Comparison of ENCODE assay signal across 9 mouse cellular contexts in genomic region chr14:11551892-11552291, GRCm38 (mm10). TPM values are rescaled to one million over a fixed set of nuclear protein-coding genes. Genes with fewer than 3 reads are reported as not detected.
A peak's percentile ranks its signal among the peaks of the same experiment; 100 is the strongest.
DNase-seq lines count a peak whose midpoint lies in the region; ATAC-seq lines count a peak whose summit lies in the region.
"Had no signal": no experiment of that assay in that cellular context is flagged by ENCODE, and none has a peak within 500 bp of the region (broad histone marks: within the 10 kb centered on the region; RNA-seq: fewer than 3 reads in every experiment).

No protein-coding gene starts in this region.

- ATAC-seq in hindbrain, embryonic 13.5 days (ENCODE audit: low FRiP score): no peak

- peak overlapping the region; percentile 85 for H3K4me3 ChIP-seq in hindbrain, embryonic 13.5 days

- no peaks in the 10 kb centered on the region for H3K9me3 ChIP-seq in hindbrain, embryonic 13.5 days

- peak overlapping the region; percentile 82 for H3K4me2 ChIP-seq in hindbrain, embryonic 13.5 days

- H3K9ac ChIP-seq in hindbrain, embryonic 13.5 days: peak overlapping the region; percentile 95

- H3K36me3 ChIP-seq in hindbrain, embryonic 13.5 days: no peaks in the 10 kb centered on the region

- 31% methylated on average over 11 of the region's 11 CpGs for WGBS in hindbrain, embryonic 13.5 days

- DNase-seq in cerebellum, adult 11 months: peak; percentile 8
- no peak for DNase-seq in cerebellum, postnatal 14 days
- DNase-seq in embryo, embryonic 10 days (ENCODE audit: low spot score): peak; percentile 72
- DNase-seq in lung, postnatal 36 days: peak; percentile 6
- no peak for DNase-seq in ovary, adult 18-20 months (ENCODE audit: low spot score)
- DNase-seq in natural killer cell, adult 2 months (ENCODE audit: low spot score in 2 of 2): no peak
- DNase-seq in gastrocnemius, adult 18-20 months (ENCODE audit: low spot score): no peak
- DNase-seq: thymus, postnatal 25 days had no signal

- H3K27ac ChIP-seq in hindbrain, embryonic 13.5 days: no peak overlapping the region

- H3K27me3 ChIP-seq in hindbrain, embryonic 13.5 days: no peaks in the 10 kb centered on the region

- peaks cover 18% of the 10 kb centered on the region for H3K4me1 ChIP-seq in hindbrain, embryonic 13.5 days (replicated peaks)

RNA-seq across cellular contexts. Expression of gene Ptprg, which starts 1.4 kb away (rescaled TPM):
- polyA plus RNA-seq in hindbrain, embryonic 13.5 days (2015; fragmentation: Nextera tagmentation; extraction: Ambion mirVana): 47.3 and 47.5 TPM in 2 replicates
- 10 to 100 TPM; 18.4 to 21.3 TPM for total RNA-seq in gastrocnemius, adult 18-20 months (2021)

Comparison
In these comparisons a context has a peak if more than half of its experiments do, and no peak if none do; other contexts are left out.
1. DNase-seq: peak in cerebellum, adult 11 months (single experiment), embryo, embryonic 10 days (single experiment) and lung, postnatal 36 days (single experiment); none in cerebellum, postnatal 14 days (0 of 2), ovary, adult 18-20 months (single experiment), natural killer cell, adult 2 months (0 of 2) and gastrocnemius, adult 18-20 months (single experiment).